Mouse (Mus musculus) CH12.LX (cell line): Measurements from ENCODE around the gene Gm34302. TPM values are rescaled to one million over a fixed set of nuclear protein-coding genes. Genes with fewer than 3 reads are reported as not detected.

Source experiments
- DNase-seq: peaks from one replicate; pipeline ENCODE4 v3.0.0-alpha.2; 2013; ENCODE audit errors: extremely low read depth
- H3K27ac ChIP-seq: 2 replicates; pipeline ENCODE4 v1.5.1; 2012; ENCODE audit warnings: low read depth, mild to moderate bottlenecking, control low read depth, moderate library complexity; ENCODE audit not compliant: insufficient read depth
- H3K27me3 ChIP-seq: replicated peaks from 2 replicates; pipeline ENCODE3; 2012; ENCODE audit warnings: inconsistent platforms
- H3K36me3 ChIP-seq, 2 experiments: replicated peaks in 1 of 2; 2 replicates each; pipeline versions ENCODE3 to v1.6.1; 2012; ENCODE audit warnings: inconsistent platforms in 1 of 2, low read length in 1 of 2, mild to moderate bottlenecking in 1 of 2, mixed read lengths in 1 of 2, moderate library complexity in 1 of 2; ENCODE audit not compliant: control insufficient read depth in 1 of 2, insufficient read depth in 1 of 2
- H3K4me1 ChIP-seq, 2 experiments: 2 replicates each; pipeline ENCODE4 v1.6.1; 2012; ENCODE audit warnings: inconsistent platforms in 1 of 2, moderate library complexity in 1 of 2; ENCODE audit not compliant: insufficient read depth in 2 of 2, control insufficient read depth in 1 of 2
- H3K4me2 ChIP-seq: 2 replicates; pipeline ENCODE4 v1.6.1; 2012; ENCODE audit warnings: low read depth, mild to moderate bottlenecking, control low read depth; ENCODE audit not compliant: poor library complexity, insufficient read depth, severe bottlenecking
- H3K4me3 ChIP-seq, 3 experiments: fragments of 150-350 bp in 1 of 3; sonication (generic) in 1 of 3; replicated peaks in 1 of 3; 2 replicates each; pipeline versions ENCODE3 to v1.5.1; 2011 to 2012; ENCODE audit warnings: low read depth in 2 of 3, low read length in 2 of 3, mild to moderate bottlenecking in 2 of 3, moderate library complexity in 2 of 3, control low read depth in 1 of 3, improper control_type of control experiment in 1 of 3, inconsistent platforms in 1 of 3, mixed read lengths in 1 of 3; ENCODE audit not compliant: poor library complexity in 1 of 3
- H3K79me2 ChIP-seq: replicated peaks from 2 replicates; pipeline ENCODE4 v1.6.1; 2012; ENCODE audit warnings: mild to moderate bottlenecking, moderate library complexity; ENCODE audit not compliant: control insufficient read depth, poor library complexity, insufficient read depth, severe bottlenecking; ENCODE audit errors: extremely low read depth
- H3K9ac ChIP-seq: 2 replicates; pipeline ENCODE4 v1.6.1; 2012; ENCODE audit warnings: low read depth, mild to moderate bottlenecking, control low read depth, moderate library complexity; ENCODE audit not compliant: insufficient read depth
- H3K9me3 ChIP-seq: replicated peaks from 2 replicates; pipeline ENCODE3; 2012; ENCODE audit warnings: low read length, inconsistent platforms, mixed read lengths
- BHLHE40 ChIP-seq: IDR thresholded peaks from 2 replicates; pipeline ENCODE4 v1.6.1; 2011; ENCODE audit warnings: mild to moderate bottlenecking, low read depth, low read length, improper control_type of control experiment
- CHD1 ChIP-seq: IDR thresholded peaks from 2 replicates; pipeline ENCODE4 v1.6.1; 2012; ENCODE audit warnings: low read depth, low read length, improper control_type of control experiment, inconsistent platforms
- CHD2 ChIP-seq: IDR thresholded peaks from 2 replicates; pipeline ENCODE4 v1.6.1; 2011; ENCODE audit warnings: low read length, improper control_type of control experiment
- CTCF ChIP-seq, 2 experiments: IDR thresholded peaks in 1 of 2; conservative IDR thresholded peaks in 1 of 2; 2 replicates each; pipeline ENCODE4 v1.5.1; 2011 to 2012; ENCODE audit warnings: low read depth in 2 of 2, low read length in 2 of 2, improper control_type of control experiment in 1 of 2, inconsistent platforms in 1 of 2, mild to moderate bottlenecking in 1 of 2, moderate library complexity in 1 of 2
- EP300 ChIP-seq: IDR thresholded peaks from 2 replicates; pipeline ENCODE4 v1.6.1; 2011; ENCODE audit warnings: low read length, improper control_type of control experiment
- ETS1 ChIP-seq: conservative IDR thresholded peaks from 2 replicates; pipeline ENCODE4 v1.6.1; 2012; ENCODE audit warnings: low read depth, mild to moderate bottlenecking, inconsistent platforms, low read length, improper control_type of control experiment, moderate library complexity
- IRF4 ChIP-seq: IDR thresholded peaks from 2 replicates; pipeline ENCODE4 v1.6.1; 2014; ENCODE audit warnings: low read depth, mild to moderate bottlenecking, inconsistent platforms, low read length, improper control_type of control experiment
- JUND ChIP-seq: conservative IDR thresholded peaks from 2 replicates; pipeline ENCODE4 v1.6.1; 2011; ENCODE audit warnings: low read depth, low read length, improper control_type of control experiment
- MAZ ChIP-seq: IDR thresholded peaks from 2 replicates; pipeline ENCODE4 v1.6.1; 2012; ENCODE audit warnings: low read depth, mild to moderate bottlenecking, inconsistent platforms, low read length, improper control_type of control experiment, moderate library complexity
- MEF2A ChIP-seq: IDR thresholded peaks from 2 replicates; pipeline ENCODE4 v1.6.1; 2014; ENCODE audit warnings: low read depth, mild to moderate bottlenecking, inconsistent platforms, low read length, improper control_type of control experiment, borderline replicate concordance
- NRF1 ChIP-seq: IDR thresholded peaks from 2 replicates; pipeline ENCODE4 v1.6.1; 2014; ENCODE audit warnings: low read depth, mild to moderate bottlenecking, inconsistent platforms, low read length, improper control_type of control experiment, moderate library complexity
- POLR2AphosphoS2 ChIP-seq: IDR thresholded peaks from 2 replicates; pipeline ENCODE4 v1.6.1; 2011; ENCODE audit warnings: low read depth, low read length, improper control_type of control experiment
- RAD21 ChIP-seq: IDR thresholded peaks from 2 replicates; pipeline ENCODE4 v1.6.1; 2011; ENCODE audit warnings: low read depth, mild to moderate bottlenecking, low read length, improper control_type of control experiment, moderate library complexity
- SIN3A ChIP-seq: IDR thresholded peaks from 2 replicates; pipeline ENCODE4 v1.6.1; 2012; ENCODE audit warnings: low read length, improper control_type of control experiment, inconsistent platforms
- SMC3 ChIP-seq: IDR thresholded peaks from 2 replicates; pipeline ENCODE4 v1.6.1; 2011; ENCODE audit warnings: low read depth, low read length, improper control_type of control experiment
- TCF12 ChIP-seq: IDR thresholded peaks from 2 replicates; pipeline ENCODE4 v1.6.1; 2014; ENCODE audit warnings: low read depth, mild to moderate bottlenecking, inconsistent platforms, low read length, improper control_type of control experiment
- UBTF ChIP-seq: IDR thresholded peaks from 2 replicates; pipeline ENCODE4 v1.6.1; 2012; ENCODE audit warnings: low read depth, mild to moderate bottlenecking, inconsistent platforms, low read length, improper control_type of control experiment, moderate library complexity
- USF1 ChIP-seq: IDR thresholded peaks from 2 replicates; pipeline ENCODE4 v1.6.1; 2014; ENCODE audit warnings: low read depth, mild to moderate bottlenecking, inconsistent platforms, low read length, improper control_type of control experiment
- USF2 ChIP-seq: conservative IDR thresholded peaks from 2 replicates; pipeline ENCODE4 v1.6.1; 2011; ENCODE audit warnings: low read depth, low read length, improper control_type of control experiment
- ZMIZ1 ChIP-seq: IDR thresholded peaks from 2 replicates; pipeline ENCODE4 v1.6.1; 2012; ENCODE audit warnings: low read depth, mild to moderate bottlenecking, inconsistent platforms, low read length, improper control_type of control experiment
- ZNF384 ChIP-seq: IDR thresholded peaks from 2 replicates; pipeline ENCODE4 v1.6.1; 2012; ENCODE audit warnings: low read depth, low read length, improper control_type of control experiment, inconsistent platforms
- dilution Hi-C: fragments of 300-500 bp; cut with MboI; formaldehyde crosslinking; loops from 2 replicates; pipeline ENCODE4 v1.14.3; 2020; ENCODE audit warnings: low sequenced_read_pairs; ENCODE audit not compliant: extremely low pct_unique_long_range_greater_than_20kb, extremely low pct_ligation_motif_present
- in situ Hi-C: fragments of 300-500 bp; cut with MboI; formaldehyde crosslinking; loops from 3 replicates; pipeline ENCODE4 v1.14.3; 2019; ENCODE audit warnings: low sequenced_read_pairs, low pct_ligation_motif_present, low pct_unique_long_range_greater_than_20kb, mixed read lengths
- polyA plus RNA-seq: library from polyadenylated mRNA; unstranded; fragments of >175 nt; gene quantifications from 2 replicates; pipeline ENCODE4 v1.2.1, GENCODE M21; 2012; ENCODE audit warnings: low read depth; ENCODE audit not compliant: insufficient read length
- total RNA-seq, 2 experiments: library from RNA; depleted of rRNA; stranded (reverse); fragments of 300-350 nt in 1 of 2; fragments of >200 nt in 1 of 2; gene quantifications; 2 replicates each; pipeline ENCODE4 v1.2.3; 2012 to 2014

Gm34302 gene
- total and polyA plus RNA-seq, 3 experiments = not detected

DNA sequence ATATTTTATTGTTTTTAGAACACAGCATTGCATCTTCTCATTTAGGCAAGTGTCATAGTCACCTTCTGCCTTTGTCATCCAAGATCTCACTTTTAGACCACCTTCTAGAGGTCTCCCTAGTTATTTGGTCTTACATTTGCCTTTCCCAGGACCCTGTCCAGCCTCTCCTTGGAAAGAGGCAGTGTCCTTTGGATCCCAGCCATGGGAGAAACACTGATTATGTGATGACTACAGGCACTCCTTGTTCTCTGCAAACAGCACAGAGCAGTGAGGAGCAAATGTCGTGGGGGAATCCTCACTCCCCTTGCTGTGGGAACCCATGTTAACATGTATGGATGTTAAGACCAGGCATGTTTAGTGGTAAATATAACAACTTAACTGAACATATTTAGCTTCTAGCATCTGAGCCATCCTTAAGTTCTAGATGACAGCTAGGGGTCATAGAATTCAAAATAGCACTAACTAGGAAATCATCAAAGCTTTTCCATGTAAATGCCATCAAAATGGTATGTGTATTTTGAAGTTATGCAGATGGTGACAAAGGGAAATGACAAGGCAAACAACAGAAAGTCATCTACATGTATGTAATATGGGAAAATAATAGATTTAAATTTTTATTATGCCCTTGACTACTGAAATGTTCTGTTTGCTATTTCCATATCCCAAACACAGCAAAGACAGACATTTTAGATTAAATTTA is 43.1 kb downstream of the Gm34302 start:
- DNase-seq = no peak
- Histone ChIP-seq H3K79me2 (no peaks in the 10 kb centered on the region), H3K4me1 (no peaks in the 10 kb centered on the region), H3K27me3 (no peaks in the 10 kb centered on the region), H3K4me2 (no peak overlapping the region), H3K9ac (no peak overlapping the region), H3K36me3 (no peaks in the 10 kb centered on the region), H3K4me3 (no peak overlapping the region), H3K27ac (no peak overlapping the region), H3K9me3 (no peaks in the 10 kb centered on the region)
- dilution Hi-C loops = no loop called here
- in situ Hi-C loops = no loop called here
- TF ChIP-seq POLR2AphosphoS2 = no peak
- TF ChIP-seq RAD21 = no peak
- no peak for TF ChIP-seq ZNF384
- no peak for TF ChIP-seq USF1
- no peak for TF ChIP-seq JUND
- TF ChIP-seq MAZ = no peak
- no peak for TF ChIP-seq SIN3A
- no peak for TF ChIP-seq BHLHE40
- TF ChIP-seq CHD1 = no peak
- no peak for TF ChIP-seq EP300
- no peak for TF ChIP-seq NRF1
- no peak for TF ChIP-seq SMC3
- no peak for TF ChIP-seq ZMIZ1
- TF ChIP-seq UBTF = no peak
- TF ChIP-seq TCF12 = no peak
- TF ChIP-seq ETS1 = no peak
- TF ChIP-seq USF2 = no peak
- no peak for TF ChIP-seq CTCF (conservative IDR thresholded peaks at IDR 0.05 in 1 of 2, IDR thresholded peaks at IDR 0.05 in 1 of 2; ENCODE audit: low read depth in 2 of 2, low read length in 2 of 2)
- no peak for TF ChIP-seq CHD2
- no peak for TF ChIP-seq MEF2A

DNA sequence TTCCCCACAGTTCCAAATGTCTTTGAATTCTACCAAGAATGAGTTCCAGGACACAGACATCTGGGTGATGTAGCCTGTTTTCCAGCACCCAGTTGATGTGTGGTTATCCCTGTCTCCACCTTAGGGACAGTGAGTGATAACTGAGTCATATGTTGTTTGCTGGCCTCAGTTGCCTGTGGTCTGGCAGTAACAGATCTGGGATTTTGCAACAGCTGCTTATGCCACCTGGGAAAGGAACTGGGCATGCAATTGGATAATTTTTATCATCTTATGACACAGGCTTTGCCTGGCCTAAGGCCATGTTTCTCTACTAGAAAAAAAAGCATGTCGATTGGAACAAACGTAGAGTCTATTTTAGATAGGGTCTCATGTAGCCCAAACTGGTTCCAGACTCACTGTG is 43.9 kb downstream of the Gm34302 start:
- no peaks in the 10 kb centered on the region for H3K79me2 ChIP-seq
- TF ChIP-seq IRF4 = no peak
- no peak for TF ChIP-seq TCF12
- no peak overlapping the region for H3K4me3 ChIP-seq
- H3K9me3 ChIP-seq = no peaks in the 10 kb centered on the region
- dilution Hi-C loops = no loop called here
- DNase-seq = no peak
- no peaks in the 10 kb centered on the region for H3K4me1 ChIP-seq
- H3K36me3 ChIP-seq = no peaks in the 10 kb centered on the region
- H3K9ac ChIP-seq = no peak overlapping the region
- no peaks in the 10 kb centered on the region for H3K27me3 ChIP-seq
- no peak overlapping the region for H3K27ac ChIP-seq
- H3K4me2 ChIP-seq = no peak overlapping the region
- in situ Hi-C loops = no loop called here
